Mouse (Mus musculus) liver, embryonic 11.5 days (tissue): ENCODE results near the gene Dbp. TPM values are rescaled to one million over a fixed set of nuclear protein-coding genes. Genes with fewer than 3 reads are reported as not detected.

Experiments used
- ATAC-seq: fragments of 200-750 bp; cut with Nextera tagmentation; replicated peaks from 2 replicates; pipeline ENCODE4 v1.8.0; 2017; ENCODE audit warnings: moderate number of reproducible peaks, mild to moderate bottlenecking, moderate TSS enrichment, moderate library complexity; ENCODE audit not compliant: low FRiP score
- DNase-seq: peaks from one replicate; pipeline ENCODE4 v3.0.0-alpha.2; 2017; ENCODE audit warnings: low spot score
- H3K27ac ChIP-seq: fragments of 300-500 bp; sonication (generic); 2 replicates; pipeline ENCODE4 v1.5.1; 2014; ENCODE audit warnings: mild to moderate bottlenecking, low read depth, low read length, control low read depth
- H3K27me3 ChIP-seq: fragments of 300-500 bp; sonication (generic); replicated peaks from 2 replicates; pipeline ENCODE4 v1.6.1; 2014; ENCODE audit warnings: low read length, mixed read lengths; ENCODE audit not compliant: control insufficient read depth, insufficient read depth
- H3K36me3 ChIP-seq: fragments of 300-500 bp; sonication (generic); 2 replicates; pipeline ENCODE4 v1.6.1; 2014; ENCODE audit warnings: mild to moderate bottlenecking, low read length, moderate library complexity, mixed read lengths; ENCODE audit not compliant: control insufficient read depth, insufficient read depth
- H3K4me1 ChIP-seq: fragments of 300-500 bp; sonication (generic); replicated peaks from 2 replicates; pipeline ENCODE4 v1.6.1; 2014; ENCODE audit warnings: low read length, mixed read lengths; ENCODE audit not compliant: control insufficient read depth, insufficient read depth
- H3K4me2 ChIP-seq: fragments of 300-500 bp; sonication (generic); 2 replicates; pipeline ENCODE4 v1.6.1; 2014; ENCODE audit warnings: mild to moderate bottlenecking, control low read depth, moderate library complexity
- H3K4me3 ChIP-seq: fragments of 300-500 bp; sonication (generic); 2 replicates; pipeline ENCODE4 v1.5.1; 2014; ENCODE audit warnings: low read depth, low read length, control low read depth
- H3K9ac ChIP-seq: fragments of 300-500 bp; sonication (generic); 2 replicates; pipeline ENCODE4 v1.6.1; 2014; ENCODE audit warnings: low read depth, low read length, control low read depth
- H3K9me3 ChIP-seq: fragments of 300-500 bp; sonication (generic); 2 replicates; pipeline ENCODE4 v1.6.1; 2016; ENCODE audit warnings: low read length, inconsistent platforms, mixed read lengths; ENCODE audit not compliant: control insufficient read depth
- WGBS: fragments of 180-500 bp; shearing (Covaris S2); extraction: QIAGEN DNeasy Blood & Tissue Kit; methylation state at CpG from one replicate; pipeline ENCODE4 v1.1.7; 2014; 5-methylcytosine and 5-hydroxymethylcytosine counted together
- polyA plus RNA-seq: library from polyadenylated mRNA; unstranded; fragments of >200 nt; fragmentation: Nextera tagmentation; extraction: Ambion mirVana; gene quantifications from 2 replicates; pipeline ENCODE4 v1.2.1, GENCODE M21; 2014

The Dbp gene
- polyA plus RNA-seq, 1 experiment from 2014 or later: 1.8 TPM

DNA sequence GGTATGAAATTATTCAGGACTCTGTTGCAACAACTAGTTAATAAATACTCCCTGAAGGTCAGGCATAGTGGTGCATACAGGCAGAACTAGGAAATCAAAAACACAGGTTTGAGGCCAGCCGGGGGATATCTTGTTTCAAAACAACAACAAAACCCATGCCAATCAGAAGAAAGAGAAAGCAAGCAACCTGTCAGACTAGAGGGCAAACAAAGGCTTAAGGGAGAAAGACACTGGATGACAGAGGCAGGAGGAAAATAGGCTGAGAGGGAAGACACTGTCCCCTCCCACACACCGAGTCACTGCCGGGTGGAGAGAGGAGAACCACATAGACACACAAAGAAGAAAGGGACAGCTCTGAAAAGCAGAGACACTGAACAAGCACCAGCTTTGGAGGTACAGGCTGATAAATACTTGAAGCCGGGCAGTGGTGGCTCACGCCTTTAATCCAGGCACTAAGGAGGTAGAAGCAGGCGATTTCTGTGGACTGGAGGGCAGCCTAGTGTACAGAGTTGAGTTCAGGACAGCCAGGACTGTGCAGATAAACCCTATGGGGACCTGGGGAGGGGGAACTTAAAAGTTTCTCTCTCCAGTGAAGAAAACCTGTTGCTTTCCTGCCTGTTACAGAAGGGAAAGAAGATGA, 9.1 kb downstream of the Dbp start:
- H3K36me3 ChIP-seq: peaks cover 29% of the 10 kb centered on the region
- no peaks in the 10 kb centered on the region for H3K9me3 ChIP-seq
- peaks cover 28% of the 10 kb centered on the region for H3K4me1 ChIP-seq
- peak overlapping the region; percentile 13; the same call in 1 of the 2 replicates for H3K27ac ChIP-seq
- H3K27me3 ChIP-seq: no peaks in the 10 kb centered on the region
- peak overlapping the region; percentile 67 for H3K9ac ChIP-seq
- WGBS: 86% methylated on average over 6 of the region's 6 CpGs
- DNase-seq: no peak
- H3K4me2 ChIP-seq: peak overlapping the region; percentile 95
- ATAC-seq: no peak
- peak overlapping the region; percentile 71 for H3K4me3 ChIP-seq

DNA sequence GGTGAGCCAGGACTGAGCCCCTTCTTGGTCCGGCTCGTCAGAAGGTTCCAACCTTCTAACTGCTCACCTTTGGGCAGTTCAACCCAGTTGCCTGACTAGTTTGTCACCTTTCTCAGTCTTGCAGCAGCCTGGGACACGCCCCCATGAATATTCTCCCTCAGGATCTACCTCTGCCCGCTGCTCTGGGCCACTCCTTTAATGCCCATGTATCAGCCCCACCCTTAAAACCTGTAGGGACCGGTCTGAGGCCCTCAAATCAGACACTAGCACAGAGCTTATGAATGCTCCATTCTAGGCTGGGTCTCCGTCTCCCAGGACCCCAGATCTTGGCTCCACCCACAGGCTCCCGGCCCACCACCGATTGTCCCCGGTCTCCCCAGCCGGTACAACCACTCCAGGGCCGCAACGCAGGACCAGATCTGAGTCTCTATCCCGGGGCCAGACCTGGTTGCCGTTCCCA, 9.8 kb downstream of the Dbp start:
- Histone ChIP-seq H3K4me2 (peak overlapping the region; percentile 95), H3K9me3 (no peaks in the 10 kb centered on the region), H3K27ac (peak overlapping the region; percentile 13; the same call in 1 of the 2 replicates), H3K4me3 (peak overlapping the region; percentile 71), H3K4me1 (peaks cover 34% of the 10 kb centered on the region), H3K27me3 (no peaks in the 10 kb centered on the region), H3K36me3 (peaks cover 32% of the 10 kb centered on the region), H3K9ac (peak overlapping the region; percentile 67)
- DNase-seq: no peak
- ATAC-seq: peak; percentile 48
- 11% methylated on average over 14 of the region's 14 CpGs for WGBS

DNA sequence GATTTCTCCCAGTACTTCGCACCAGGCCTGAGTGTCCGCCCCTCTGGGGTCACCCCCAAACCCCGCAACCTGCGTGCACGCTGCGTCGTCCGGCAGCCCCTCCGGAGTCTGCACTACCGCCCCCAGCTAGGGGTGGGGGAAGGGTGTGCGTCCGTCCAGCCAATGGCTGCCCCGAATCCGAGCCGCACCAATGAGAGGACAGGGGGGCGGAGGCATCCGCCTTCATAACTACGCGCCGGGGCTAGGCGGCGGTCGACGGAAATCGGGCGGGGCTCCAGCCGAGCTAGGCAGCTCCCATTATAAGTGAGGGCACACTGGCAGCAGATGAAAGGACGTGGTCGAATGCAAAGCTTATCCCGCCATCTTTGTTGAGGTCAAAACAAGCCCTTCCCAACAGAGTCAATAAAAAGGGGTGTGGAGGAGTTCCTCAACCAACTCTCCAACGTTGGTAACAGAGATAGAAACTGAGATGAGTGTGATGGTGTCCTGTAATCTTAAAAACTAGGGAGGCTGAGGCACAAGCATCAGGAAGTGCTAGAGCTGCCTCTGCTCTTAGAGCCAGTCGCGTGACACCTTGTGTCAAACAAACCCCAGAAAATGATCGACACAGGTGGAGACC, 10.3 kb downstream of the Dbp start, which contains the start of gene Rpl18:
Gene Rpl18 (plus strand): TSS at position 368 of the 619 bp plus-strand sequence.
- H3K36me3 ChIP-seq: peaks cover 37% of the 10 kb centered on the region
- DNase-seq (peak; percentile 94), ATAC-seq (peak; percentile 89)
- H3K27ac ChIP-seq: peak within 1 kb of the TSS; percentile 53
- no peaks in the 10 kb centered on the region for H3K9me3 ChIP-seq
- peak within 1 kb of the TSS; percentile 95 for H3K4me2 ChIP-seq
- H3K9ac ChIP-seq: peak within 1 kb of the TSS; percentile 95
- no peaks in the 10 kb centered on the region for H3K27me3 ChIP-seq
- peak within 1 kb of the TSS; percentile 71 for H3K4me3 ChIP-seq
- peaks cover 37% of the 10 kb centered on the region for H3K4me1 ChIP-seq
- WGBS: 7% methylated on average over 34 of the region's 34 CpGs

DNA sequence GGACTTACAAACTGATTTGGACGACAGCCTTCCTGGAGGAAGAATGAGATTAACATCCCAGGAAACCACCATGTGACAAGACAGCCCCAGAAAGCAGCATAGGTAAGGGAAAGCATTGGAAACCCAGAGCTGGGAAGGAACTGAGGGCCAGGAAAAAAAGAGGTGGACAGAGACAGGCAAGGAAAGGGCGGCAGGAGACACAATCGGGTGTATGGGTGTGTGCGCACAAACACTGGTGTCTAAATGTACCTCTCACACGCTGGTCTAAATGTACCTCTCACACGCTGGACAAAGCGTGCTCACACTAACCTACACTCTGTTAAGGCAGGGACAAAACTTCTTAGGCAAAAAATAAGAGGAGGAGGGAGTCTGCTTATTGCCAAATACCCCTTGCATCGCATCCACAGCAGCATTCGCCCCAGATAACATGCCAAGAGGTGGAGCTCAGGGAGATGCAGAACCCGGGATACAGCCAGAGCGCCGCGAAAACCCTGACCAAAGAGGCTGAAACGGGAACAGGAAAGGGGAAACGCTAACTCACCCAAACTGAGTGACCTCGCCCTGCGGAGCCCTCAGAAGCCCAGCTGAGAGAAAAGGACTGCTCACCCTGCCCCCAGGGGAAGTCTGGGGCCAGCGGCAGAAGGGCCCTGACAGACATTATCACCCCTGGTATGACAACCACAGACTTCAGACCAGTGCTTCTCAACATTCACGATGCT, 11.0 kb downstream of the Dbp start:
- no peaks in the 10 kb centered on the region for H3K27me3 ChIP-seq
- WGBS: 58% methylated on average over 19 of the region's 19 CpGs
- peak overlapping the region; percentile 95 for H3K9ac ChIP-seq
- H3K4me3 ChIP-seq: peak overlapping the region; percentile 71
- no peak for ATAC-seq
- peaks cover 38% of the 10 kb centered on the region for H3K4me1 ChIP-seq
- no peak for DNase-seq
- no peaks in the 10 kb centered on the region for H3K9me3 ChIP-seq
- peaks cover 41% of the 10 kb centered on the region for H3K36me3 ChIP-seq
- H3K4me2 ChIP-seq: peak overlapping the region; percentile 95
- H3K27ac ChIP-seq: peak overlapping the region; percentile 53

DNA sequence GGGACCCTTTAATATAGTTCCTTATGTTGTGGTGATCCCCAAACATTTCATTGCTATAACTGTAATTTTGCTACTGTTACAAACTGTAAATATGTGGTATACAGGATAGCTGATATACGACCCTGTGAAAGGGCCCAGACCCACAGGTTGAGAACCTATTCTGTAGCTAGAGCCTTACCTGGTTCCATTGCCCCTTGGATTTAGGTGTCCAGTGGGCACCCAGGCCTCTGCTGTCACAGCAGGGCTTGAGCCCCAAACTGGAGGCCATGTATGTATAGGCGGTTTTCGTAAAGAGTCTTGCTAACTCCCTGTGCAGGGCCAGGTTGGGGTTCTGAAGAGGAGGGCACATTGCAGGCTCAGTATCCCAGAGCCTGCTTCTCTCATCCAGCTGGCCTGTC, 11.6 kb downstream of the Dbp start:
- Histone ChIP-seq H3K4me3 (peak overlapping the region; percentile 71), H3K9me3 (no peaks in the 10 kb centered on the region), H3K4me2 (peak overlapping the region; percentile 95), H3K9ac (peak overlapping the region; percentile 95), H3K27me3 (no peaks in the 10 kb centered on the region), H3K36me3 (peaks cover 40% of the 10 kb centered on the region), H3K4me1 (peaks cover 40% of the 10 kb centered on the region), H3K27ac (peak overlapping the region; percentile 86)
- DNase-seq: no peak
- 77% methylated on average over 3 of the region's 3 CpGs for WGBS
- ATAC-seq: no peak

DNA sequence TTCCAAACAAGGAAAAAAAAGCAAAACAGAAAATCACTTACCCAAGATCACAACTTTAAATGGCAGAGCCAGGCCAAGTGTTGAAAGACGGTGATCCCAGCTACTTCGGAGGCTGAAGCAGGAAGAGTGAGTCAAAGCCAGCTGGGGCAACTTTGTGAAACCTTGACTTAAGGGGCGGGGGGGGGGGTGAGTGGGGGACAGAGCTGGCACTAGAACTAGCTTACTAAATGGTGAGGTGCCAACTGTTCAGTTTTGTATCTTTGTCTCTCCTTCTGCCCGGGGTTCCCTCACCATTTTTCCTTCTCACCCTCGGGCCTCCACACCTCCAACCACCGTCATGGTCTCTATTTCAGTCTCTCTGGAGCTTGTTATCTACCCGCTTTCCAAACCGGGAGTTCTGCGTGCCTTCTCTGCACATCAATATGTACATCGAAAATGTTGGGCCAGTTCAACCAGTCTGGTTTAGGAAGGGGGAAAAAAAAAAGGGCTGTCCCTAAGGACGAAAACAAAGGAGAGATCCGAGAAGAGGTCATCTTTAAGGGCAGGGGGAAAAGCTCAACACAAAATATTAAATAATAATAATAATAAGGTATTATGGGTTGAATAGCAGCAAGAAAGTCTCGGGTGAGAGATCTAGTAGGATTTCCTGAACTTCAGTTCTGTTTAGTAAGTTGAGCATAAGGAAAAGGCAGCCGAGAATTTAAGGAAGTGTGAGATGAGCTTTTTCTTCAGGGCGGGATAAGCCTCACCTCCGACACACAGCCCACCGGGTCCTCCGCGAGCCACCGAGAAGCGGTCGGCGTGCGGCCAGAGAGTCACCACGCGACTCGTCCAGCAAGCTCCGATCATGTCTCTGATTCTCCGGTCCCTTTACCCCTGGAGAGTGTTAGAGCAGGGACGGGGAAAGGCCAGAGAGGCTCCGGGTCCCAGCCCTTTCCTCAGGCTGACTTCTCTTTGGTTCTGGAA, 12.3 kb downstream of the Dbp start:
- peak; percentile 37; the same call in 1 of the 2 replicates for ATAC-seq
- peak overlapping the region; percentile 95 for H3K9ac ChIP-seq
- H3K36me3 ChIP-seq: peaks cover 40% of the 10 kb centered on the region
- peaks cover 40% of the 10 kb centered on the region for H3K4me1 ChIP-seq
- H3K4me2 ChIP-seq: peak overlapping the region; percentile 95
- H3K27ac ChIP-seq: peak overlapping the region; percentile 86
- H3K9me3 ChIP-seq: no peaks in the 10 kb centered on the region
- WGBS: 6% methylated on average over 31 of the region's 31 CpGs
- DNase-seq: no peak
- no peaks in the 10 kb centered on the region for H3K27me3 ChIP-seq
- H3K4me3 ChIP-seq: peak overlapping the region; percentile 71

DNA sequence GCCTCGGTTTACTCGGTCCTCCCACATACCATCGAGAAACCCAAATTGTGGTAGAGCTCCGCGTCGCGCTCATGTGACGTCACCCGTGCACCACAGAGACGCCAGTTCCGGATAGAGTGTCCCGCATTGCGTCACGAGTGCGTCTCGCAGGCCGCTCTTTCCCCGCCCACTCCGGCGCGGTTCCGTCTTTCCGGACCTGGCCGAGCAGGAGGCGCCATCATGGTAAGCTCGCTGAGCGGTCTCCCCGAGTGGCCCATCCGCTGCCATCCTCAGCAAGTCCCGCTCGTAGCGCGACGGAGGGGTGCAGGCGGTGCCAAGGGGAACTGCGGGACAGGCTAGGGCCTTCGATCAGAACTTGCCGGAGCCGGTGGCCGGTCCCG, 13.0 kb downstream of the Dbp start, which contains the start of gene Sphk2:
Gene Sphk2 (minus strand): TSS at position 85 of the 380 bp plus-strand sequence.
- Histone ChIP-seq H3K36me3 (peaks cover 38% of the 10 kb centered on the region), H3K27me3 (no peaks in the 10 kb centered on the region), H3K9me3 (no peaks in the 10 kb centered on the region), H3K4me2 (peak within 1 kb of the TSS; percentile 95), H3K4me3 (peak within 1 kb of the TSS; percentile 71), H3K9ac (peak within 1 kb of the TSS; percentile 95), H3K4me1 (peaks cover 40% of the 10 kb centered on the region), H3K27ac (peak within 1 kb of the TSS; percentile 86)
- ATAC-seq (peak; percentile 69), DNase-seq (peak; percentile 98)
- WGBS: under 1% methylated on average over 41 of the region's 41 CpGs

DNA sequence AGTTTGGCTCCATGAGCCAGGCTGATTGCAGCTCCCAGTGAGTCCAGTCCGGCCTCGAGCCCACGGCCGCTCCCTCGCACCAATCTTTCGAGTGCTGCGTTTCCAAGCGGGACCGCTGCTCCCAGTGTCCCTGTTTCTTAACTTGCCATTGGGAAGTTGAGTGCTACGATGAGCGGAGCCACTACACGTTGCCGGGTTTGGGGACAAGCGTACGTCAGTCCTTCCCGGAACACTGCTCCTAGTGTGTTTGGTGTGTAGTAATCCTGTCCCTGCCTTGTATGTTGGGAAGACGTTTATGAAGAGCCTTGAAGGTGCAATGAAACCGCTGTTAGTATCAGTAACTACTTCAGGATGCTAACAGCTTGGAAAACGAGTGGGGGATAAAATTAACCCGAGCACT, 13.4 kb downstream of the Dbp start:
- peaks cover 40% of the 10 kb centered on the region for H3K4me1 ChIP-seq
- H3K36me3 ChIP-seq: peaks cover 33% of the 10 kb centered on the region
- DNase-seq (no peak), ATAC-seq (no peak)
- peak overlapping the region; percentile 95 for H3K9ac ChIP-seq
- H3K27ac ChIP-seq: peak overlapping the region; percentile 75
- H3K4me2 ChIP-seq: peak overlapping the region; percentile 86
- H3K9me3 ChIP-seq: no peaks in the 10 kb centered on the region
- WGBS: under 1% methylated on average over 20 of the region's 20 CpGs
- peak overlapping the region; percentile 71 for H3K4me3 ChIP-seq
- no peaks in the 10 kb centered on the region for H3K27me3 ChIP-seq
